8 mouse cellular contexts compared by ENCODE assay signal in genomic region chr2:6255989-6256841, GRCm38 (mm10). TPM values are rescaled to one million over a fixed set of nuclear protein-coding genes. Genes with fewer than 3 reads are reported as not detected.
A peak's percentile ranks its signal among the peaks of the same experiment; 100 is the strongest.
DNase-seq lines count a peak whose midpoint lies in the region; ATAC-seq and TF ChIP-seq lines count a peak whose summit lies in the region.

No protein-coding gene starts in this region.

- no peak overlapping the region for H3K4me3 ChIP-seq in liver, postnatal 0 days (ENCODE audit: low read depth, low read length)
- no peak overlapping the region for H3K4me3 ChIP-seq in liver, embryonic 12.5 days
- H3K4me3 ChIP-seq in stomach, embryonic 16.5 days (replicated peaks; ENCODE audit: low read length): no peak overlapping the region

- no peaks in the 10 kb centered on the region for H3K9me3 ChIP-seq in liver, postnatal 0 days (ENCODE audit: low read length)
- H3K9me3 ChIP-seq in liver, embryonic 12.5 days (replicated peaks): no peaks in the 10 kb centered on the region
- H3K9me3 ChIP-seq in stomach, embryonic 16.5 days (replicated peaks; ENCODE audit: control insufficient read depth, low read length): 0 out of 2 replicates have a peak, but pooled peaks cover 4% of the 10 kb centered on the region

- ATAC-seq in liver, postnatal 0 days: peak; percentile 51; the same call in 1 of the 2 replicates
- no peak for ATAC-seq in liver, embryonic 12.5 days
- peak; percentile 81 for ATAC-seq in stomach, embryonic 16.5 days (ENCODE audit: insufficient read depth, low FRiP score)

- peak; percentile 22 for DNase-seq in liver, postnatal 0 days
- peak; percentile 50 for DNase-seq in cerebellum, adult 9-11 months
- peak; percentile 33 for DNase-seq in gastrocnemius, postnatal 10 days
- DNase-seq in kidney, adult 18-20 months: peak; percentile 36
- DNase-seq in left cerebral cortex, postnatal 4 days: peak; percentile 84
- peak; percentile 28 for DNase-seq in naive thymus-derived CD4-positive, alpha-beta T cell, adult 2 months (ENCODE audit: low read depth)

- no peak for TF ChIP-seq CTCF in liver, postnatal 0 days (IDR thresholded peaks at IDR 0.05; ENCODE audit: low read depth)

- H3K27me3 ChIP-seq in liver, postnatal 0 days (ENCODE audit: insufficient read depth, low read length): no peaks in the 10 kb centered on the region
- H3K27me3 ChIP-seq in liver, embryonic 12.5 days (replicated peaks): peaks cover 13% of the 10 kb centered on the region; the same call in 1 of the 2 replicates
- H3K27me3 ChIP-seq in stomach, embryonic 16.5 days (ENCODE audit: control insufficient read depth, insufficient read depth, low read length): no peaks in the 10 kb centered on the region

- no peak for TF ChIP-seq EP300 in liver, postnatal 0 days (IDR thresholded peaks at IDR 0.05; ENCODE audit: low read depth)

- intact Hi-C loops in left cerebral cortex, postnatal 4 days (cut with DNase I): no loop called here

- H3K4me1 ChIP-seq in liver, postnatal 0 days (ENCODE audit: insufficient read depth): peaks cover 7% of the 10 kb centered on the region; the same call in 1 of the 2 replicates
- peaks cover 8% of the 10 kb centered on the region for H3K4me1 ChIP-seq in liver, embryonic 12.5 days
- H3K4me1 ChIP-seq in stomach, embryonic 16.5 days (ENCODE audit: control insufficient read depth, insufficient read depth, low read length): peaks cover 9% of the 10 kb centered on the region

- no peak overlapping the region for H3K4me2 ChIP-seq in liver, postnatal 0 days (ENCODE audit: low read depth, low read length)
- H3K4me2 ChIP-seq in liver, embryonic 12.5 days: no peak overlapping the region
- H3K4me2 ChIP-seq in stomach, embryonic 16.5 days (ENCODE audit: low read depth, low read length): no peak overlapping the region

- H3K9ac ChIP-seq in liver, postnatal 0 days (replicated peaks): no peak overlapping the region
- no peak overlapping the region for H3K9ac ChIP-seq in liver, embryonic 12.5 days
- no peak overlapping the region for H3K9ac ChIP-seq in stomach, embryonic 16.5 days (ENCODE audit: low read length)

- peak overlapping the region; percentile 45; the same call in 1 of the 2 replicates for H3K27ac ChIP-seq in liver, postnatal 0 days (ENCODE audit: low read depth)
- no peak overlapping the region for H3K27ac ChIP-seq in liver, embryonic 12.5 days
- peak overlapping the region; percentile 77 for H3K27ac ChIP-seq in stomach, embryonic 16.5 days (ENCODE audit: low read length)

- 44% methylated on average over 19 of the region's 19 CpGs for WGBS in liver, postnatal 0 days (ENCODE audit: insufficient replicate concordance)
- WGBS in liver, embryonic 12.5 days (ENCODE audit: insufficient replicate concordance): 56% methylated on average over 19 of the region's 19 CpGs
- WGBS in stomach, embryonic 16.5 days: 58% methylated on average over 19 of the region's 19 CpGs

- no peaks in the 10 kb centered on the region for H3K36me3 ChIP-seq in liver, postnatal 0 days (replicated peaks; ENCODE audit: insufficient read depth, low read length)
- no peaks in the 10 kb centered on the region for H3K36me3 ChIP-seq in liver, embryonic 12.5 days
- no peaks in the 10 kb centered on the region for H3K36me3 ChIP-seq in stomach, embryonic 16.5 days (ENCODE audit: control insufficient read depth, insufficient read depth, low read length)

RNA-seq across cellular contexts. Expression of gene Echdc3, which starts 43.4 kb away (rescaled TPM):
- polyA plus RNA-seq in liver, postnatal 0 days (2015; fragmentation: Nextera tagmentation; extraction: Ambion mirVana): 30.3 and 33.0 TPM in 2 replicates
- 4.7 and 4.8 TPM in 2 replicates for polyA plus RNA-seq in liver, embryonic 12.5 days (2016; fragmentation: Nextera tagmentation; extraction: Ambion mirVana)
- total RNA-seq in gastrocnemius, postnatal 10 days (2021): 1 to 10 TPM; 7.1 to 9.2 TPM
- under 1 TPM; 0.60 to 0.68 TPM for total RNA-seq in left cerebral cortex, postnatal 4 days (2021)
- polyA plus RNA-seq in stomach, embryonic 16.5 days (2015; fragmentation: Nextera tagmentation; extraction: Ambion mirVana): 12.1 and 13.6 TPM in 2 replicates

Comparison
In these comparisons a context has a peak if more than half of its experiments do, and no peak if none do; other contexts are left out.
1. DNase-seq: peak in every context shown above with its lines; median percentile 84 in left cerebral cortex, postnatal 4 days; 50 in cerebellum, adult 9-11 months; 36 in kidney, adult 18-20 months; 33 in gastrocnemius, postnatal 10 days; 28 in naive thymus-derived CD4-positive, alpha-beta T cell, adult 2 months; 22 in liver, postnatal 0 days.